Mouse (Mus musculus): ENCODE results near the gene 1700020A23Rik.
"Not testable (repeated sequence)": the region's sequence is repeated elsewhere in the genome, so short reads cannot be mapped to it uniquely, and the experiment has no call there.

Gene 1700020A23Rik

GRCm38 (mm10) chr2:130404939-130405338 lies at the start of gene 1700020A23Rik, which contains the start of gene Gm28372:
Gene 1700020A23Rik (plus strand): TSS chr2:130405259.
Gene Gm28372 (plus strand): TSS chr2:130405239.
- no peak for DNase-seq (ENCODE audit: low spot score in 2 of 2)

GRCm38 (mm10) chr2:130357551-130357950 lies 47.5 kb upstream of the 1700020A23Rik start:
- DNase-seq (ENCODE audit: low spot score in 2 of 2) = no peak

GRCm38 (mm10) chr2:130358852-130359251 lies 46.2 kb upstream of the 1700020A23Rik start:
- DNase-seq (ENCODE audit: low spot score in 2 of 2) = no peak

- DNase-seq (ENCODE audit: low spot score in 2 of 2) = peak in 1 of 2 experiments; percentile 46
Observed at GRCm38 (mm10) chr2:130362511-130363026, 42.5 kb upstream of the 1700020A23Rik start.

GRCm38 (mm10) chr2:130365211-130366094 lies 39.6 kb upstream of the 1700020A23Rik start:
- no peak for DNase-seq (ENCODE audit: low spot score in 2 of 2)

GRCm38 (mm10) chr2:130367386-130367785 lies 37.7 kb upstream of the 1700020A23Rik start:
- DNase-seq (ENCODE audit: low spot score in 2 of 2) = no peak

- not testable (repeated sequence) for DNase-seq (ENCODE audit: low spot score in 2 of 2)
Observed at GRCm38 (mm10) chr2:130373026-130373425, 32.0 kb upstream of the 1700020A23Rik start.

GRCm38 (mm10) chr2:130374951-130375350 lies 30.1 kb upstream of the 1700020A23Rik start:
- no peak for DNase-seq (ENCODE audit: low spot score in 2 of 2)

GRCm38 (mm10) chr2:130383205-130383604 lies 21.9 kb upstream of the 1700020A23Rik start:
- DNase-seq (ENCODE audit: low spot score in 2 of 2) = no peak

GRCm38 (mm10) chr2:130383895-130384294 lies 21.2 kb upstream of the 1700020A23Rik start:
- DNase-seq (ENCODE audit: low spot score in 2 of 2) = no peak

- no peak for DNase-seq (ENCODE audit: low spot score in 2 of 2)
Observed at GRCm38 (mm10) chr2:130386212-130386611, 18.8 kb upstream of the 1700020A23Rik start.

- no peak for DNase-seq (ENCODE audit: low spot score in 2 of 2)
Observed at GRCm38 (mm10) chr2:130388796-130389195, 16.3 kb upstream of the 1700020A23Rik start.

GRCm38 (mm10) chr2:130390993-130391625 lies 13.9 kb upstream of the 1700020A23Rik start:
- no peak for DNase-seq (ENCODE audit: low spot score in 2 of 2)

- no peak for DNase-seq (ENCODE audit: low spot score in 2 of 2)
Observed at GRCm38 (mm10) chr2:130392836-130393235, 12.2 kb upstream of the 1700020A23Rik start.

GRCm38 (mm10) chr2:130395696-130396095 lies 9.4 kb upstream of the 1700020A23Rik start:
- no peak for DNase-seq (ENCODE audit: low spot score in 2 of 2)

GRCm38 (mm10) chr2:130397186-130397985 lies 7.7 kb upstream of the 1700020A23Rik start, which contains the start of gene Cpxm1:
Gene Cpxm1 (minus strand): TSS chr2:130397574.
- no peak for DNase-seq (ENCODE audit: low spot score in 2 of 2)

- DNase-seq (ENCODE audit: low spot score in 2 of 2) = no peak
Observed at GRCm38 (mm10) chr2:130398091-130398490, 7.0 kb upstream of the 1700020A23Rik start.

GRCm38 (mm10) chr2:130400046-130400445 lies 5.0 kb upstream of the 1700020A23Rik start:
- DNase-seq (ENCODE audit: low spot score in 2 of 2) = no peak

- DNase-seq (ENCODE audit: low spot score in 2 of 2) = no peak
Observed at GRCm38 (mm10) chr2:130401891-130402290, 3.2 kb upstream of the 1700020A23Rik start.

- no peak for DNase-seq (ENCODE audit: low spot score in 2 of 2)
Observed at GRCm38 (mm10) chr2:130406178-130406577, 1.1 kb downstream of the 1700020A23Rik start, which contains the start of gene Tmem239. Gene Tmem239 (plus strand): TSS chr2:130406478.

- DNase-seq (ENCODE audit: low spot score in 2 of 2) = no peak
Observed at GRCm38 (mm10) chr2:130408194-130408593, 3.1 kb downstream of the 1700020A23Rik start.
